Mouse (Mus musculus) gastrocnemius, adult 18-20 months (tissue): ENCODE results near the gene Sf3b1. TPM values are rescaled to one million over a fixed set of nuclear protein-coding genes. Genes with fewer than 3 reads are reported as not detected.
A peak's percentile ranks its signal among the peaks of the same experiment; 100 is the strongest.
"Not testable (repeated sequence)": the region's sequence is repeated elsewhere in the genome, so short reads cannot be mapped to it uniquely, and the experiment has no call there.

Experiments used
- DNase-seq: peaks from one replicate; pipeline ENCODE4 v3.0.0; 2021; ENCODE audit warnings: low spot score
- long read RNA-seq, 2 experiments: library from polyadenylated mRNA; stranded (forward); transcript quantifications; one replicate each; pipeline ENCODE4 v2.0.0; 2021
- total RNA-seq, 2 experiments: library from RNA; stranded (reverse); gene quantifications; 2 replicates each; pipeline ENCODE4 v1.2.3; 2021

The Sf3b1 gene
- 10 to 100 TPM; 43.8 to 45.8 TPM for total RNA-seq
- long read RNA-seq, experiment 1, full-length matches to known transcripts = 56 of 74 reads
- long read RNA-seq, experiment 1, partial matches to known transcripts = 8 of 74 reads
- long read RNA-seq, experiment 1, other reads (novel, unspliced or antisense) = 10 of 74 reads
- long read RNA-seq, experiment 2, full-length matches to known transcripts = 55 of 69 reads
- long read RNA-seq, experiment 2, partial matches to known transcripts = 11 of 69 reads
- long read RNA-seq, experiment 2, other reads (novel, unspliced or antisense) = 3 of 69 reads

- peak; percentile 94 for DNase-seq
Measured at GRCm38 (mm10) chr1:55027253-55027801, at the start of gene Sf3b1. TSS of gene Sf3b1 (minus strand) at chr1:55027481.

GRCm38 (mm10) chr1:55076395-55076743, 49.1 kb upstream of the Sf3b1 start:
- no peak for DNase-seq

- no peak for DNase-seq
Measured at GRCm38 (mm10) chr1:55075652-55076394, 48.5 kb upstream of the Sf3b1 start.

GRCm38 (mm10) chr1:55074757-55075156, 47.5 kb upstream of the Sf3b1 start:
- DNase-seq = no peak

GRCm38 (mm10) chr1:55072328-55072727, 45.0 kb upstream of the Sf3b1 start:
- not testable (repeated sequence) for DNase-seq

GRCm38 (mm10) chr1:55061772-55062171, 34.5 kb upstream of the Sf3b1 start:
- no peak for DNase-seq

GRCm38 (mm10) chr1:55061099-55061498, 33.8 kb upstream of the Sf3b1 start:
- no peak for DNase-seq

- not testable (repeated sequence) for DNase-seq
Measured at GRCm38 (mm10) chr1:55058383-55058782, 31.1 kb upstream of the Sf3b1 start.

- no peak for DNase-seq
Measured at GRCm38 (mm10) chr1:55055322-55056115, 28.2 kb upstream of the Sf3b1 start.

GRCm38 (mm10) chr1:55053596-55053995, 26.3 kb upstream of the Sf3b1 start:
- no peak for DNase-seq

- DNase-seq = peak; percentile 74
Measured at GRCm38 (mm10) chr1:55053005-55053404, 25.7 kb upstream of the Sf3b1 start.

GRCm38 (mm10) chr1:55052355-55052953, 25.2 kb upstream of the Sf3b1 start, which contains the start of gene Coq10b:
TSS of gene Coq10b (plus strand) at chr1:55052770.
- peak; percentile 99 for DNase-seq

- DNase-seq = no peak
Measured at GRCm38 (mm10) chr1:55051671-55052070, 24.4 kb upstream of the Sf3b1 start.

- DNase-seq = no peak
Measured at GRCm38 (mm10) chr1:55048841-55049587, 21.7 kb upstream of the Sf3b1 start.

- DNase-seq = no peak
Measured at GRCm38 (mm10) chr1:55043164-55043563, 15.9 kb upstream of the Sf3b1 start.

- no peak for DNase-seq
Measured at GRCm38 (mm10) chr1:55042246-55042645, 15.0 kb upstream of the Sf3b1 start.

- DNase-seq = no peak
Measured at GRCm38 (mm10) chr1:55041691-55042090, 14.4 kb upstream of the Sf3b1 start.

- DNase-seq = no peak
Measured at GRCm38 (mm10) chr1:55039944-55040343, 12.7 kb upstream of the Sf3b1 start.

- DNase-seq = no peak
Measured at GRCm38 (mm10) chr1:55031026-55031779, 3.9 kb upstream of the Sf3b1 start.

GRCm38 (mm10) chr1:55029446-55029845, 2.2 kb upstream of the Sf3b1 start:
- DNase-seq = no peak
